Mouse (Mus musculus) erythroid progenitor cell, adult 5-6 weeks (primary cell): ENCODE results near the gene Cyb5b. TPM values are rescaled to one million over a fixed set of nuclear protein-coding genes. Genes with fewer than 3 reads are reported as not detected.
A peak's percentile ranks its signal among the peaks of the same experiment; 100 is the strongest.

Experiments
- ATAC-seq: replicated peaks from 2 replicates; pipeline ENCODE4 v1.8.0; 2016; ENCODE audit warnings: moderate number of reproducible peaks, mild to moderate bottlenecking, moderate TSS enrichment, inconsistent platforms; ENCODE audit not compliant: poor library complexity, low FRiP score, severe bottlenecking
- total RNA-seq, 2 experiments: library from RNA; stranded (forward) in 1 of 2; stranded (reverse) in 1 of 2; fragments of 150-400 nt in 1 of 2; fragments of 186-747, 209-891 nt in 1 of 2; gene quantifications; 2 replicates each; pipeline versions ENCODE4 v1.2.3 to v1.2.4; 2015 to 2017; ENCODE audit warnings: low replicate concordance in 2 of 2

Cyb5b gene
- total RNA-seq, 2 experiments from 2014 or later = 7.4 to 16.8 TPM

GRCm38 (mm10) chr8:107164251-107164773, 13.9 kb downstream of the Cyb5b start:
- no peak for ATAC-seq

- no peak for ATAC-seq
Observed at GRCm38 (mm10) chr8:107165745-107166144, 15.3 kb downstream of the Cyb5b start.

DNA sequence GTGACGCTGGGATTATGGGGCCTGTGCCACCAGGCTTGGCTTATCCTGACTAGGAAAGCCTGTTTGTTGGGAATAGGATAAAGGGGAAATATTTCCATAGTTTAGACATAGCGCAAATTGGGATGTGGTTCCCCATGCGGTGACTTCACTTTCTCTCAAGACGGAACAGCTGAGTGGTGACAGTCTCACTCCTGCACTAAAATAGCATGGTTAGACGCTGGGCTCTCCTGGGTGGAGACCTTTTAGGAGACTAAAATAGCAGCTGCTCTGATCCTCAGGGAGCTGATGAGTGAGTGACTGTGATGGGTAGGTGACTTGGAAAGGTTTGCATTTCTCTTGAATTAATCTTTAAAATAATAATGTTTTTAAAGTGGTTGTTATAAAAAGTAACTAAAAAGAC, 17.4 kb downstream of the Cyb5b start:
- no peak for ATAC-seq

DNA sequence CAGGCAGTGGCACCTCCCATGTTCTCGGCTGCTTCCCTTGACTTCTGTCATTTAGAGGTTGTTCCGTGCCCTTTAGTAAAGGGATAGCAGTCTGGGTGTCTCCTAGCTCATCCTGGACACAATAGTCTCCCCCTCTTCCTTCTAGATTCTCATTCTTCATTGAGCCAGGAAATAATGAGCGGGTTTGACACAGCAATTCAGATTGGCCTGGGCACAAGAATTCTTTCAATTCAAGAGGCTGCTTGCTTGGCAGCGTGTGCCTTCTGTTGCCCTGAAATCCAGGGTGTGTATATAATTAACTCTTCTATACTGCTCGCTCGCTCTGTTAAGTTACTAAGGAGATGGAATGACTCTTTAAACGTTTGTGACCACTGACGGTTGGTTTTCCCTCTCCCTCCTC, 21.7 kb downstream of the Cyb5b start:
- no peak for ATAC-seq

DNA sequence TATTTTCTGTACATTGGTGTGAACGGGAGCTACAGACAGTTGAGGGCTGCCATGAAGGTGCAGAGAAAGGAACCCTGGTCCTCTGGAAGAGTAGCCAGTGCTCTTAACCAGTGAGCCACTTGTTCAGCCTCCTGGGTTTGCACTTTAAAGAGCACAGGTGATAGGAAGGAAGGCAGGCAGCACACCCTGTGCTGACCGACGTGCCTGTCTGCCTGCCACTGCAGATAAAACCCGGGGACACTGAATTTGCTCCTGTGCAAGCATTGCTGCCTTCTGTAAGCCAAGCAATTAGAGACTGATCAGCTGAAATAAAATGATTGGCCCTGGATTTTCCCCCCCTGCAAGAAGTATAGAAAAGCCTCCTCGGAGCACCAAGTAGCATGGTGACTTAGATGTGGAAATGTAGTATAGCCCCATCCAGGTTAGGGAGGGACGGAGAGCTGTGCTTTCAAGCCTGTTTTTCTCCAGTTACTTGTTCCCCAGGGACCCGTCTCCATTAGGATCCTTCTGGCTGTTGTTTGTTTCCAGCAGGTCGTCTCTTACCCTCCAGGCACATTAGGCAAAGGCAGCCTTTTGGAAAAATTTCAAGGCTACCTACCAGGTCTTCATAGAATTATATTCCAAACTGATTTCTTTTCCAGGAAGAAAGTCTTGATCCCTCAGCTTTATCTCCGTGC, 22.7 kb downstream of the Cyb5b start:
- ATAC-seq = no peak

DNA sequence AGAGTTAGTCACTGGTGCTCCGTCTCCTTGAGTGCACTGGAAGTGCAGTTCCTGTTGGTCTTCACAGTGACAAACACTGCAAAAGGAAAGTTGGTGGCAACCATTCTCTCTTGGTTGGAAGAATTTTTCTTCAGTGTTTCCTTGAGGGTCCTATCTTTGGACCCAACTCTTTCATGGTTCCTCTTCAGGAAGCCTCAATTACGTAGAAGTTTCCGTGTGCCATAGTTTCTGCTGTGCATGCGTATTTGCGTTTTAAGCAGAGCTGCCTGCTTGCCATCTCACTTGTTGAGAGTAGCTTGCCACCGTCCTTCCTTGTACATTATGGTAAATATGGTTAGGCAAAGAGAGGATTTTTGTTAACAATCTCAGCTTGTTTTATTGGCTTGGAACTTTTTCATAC, 30.7 kb downstream of the Cyb5b start:
- ATAC-seq = no peak

DNA sequence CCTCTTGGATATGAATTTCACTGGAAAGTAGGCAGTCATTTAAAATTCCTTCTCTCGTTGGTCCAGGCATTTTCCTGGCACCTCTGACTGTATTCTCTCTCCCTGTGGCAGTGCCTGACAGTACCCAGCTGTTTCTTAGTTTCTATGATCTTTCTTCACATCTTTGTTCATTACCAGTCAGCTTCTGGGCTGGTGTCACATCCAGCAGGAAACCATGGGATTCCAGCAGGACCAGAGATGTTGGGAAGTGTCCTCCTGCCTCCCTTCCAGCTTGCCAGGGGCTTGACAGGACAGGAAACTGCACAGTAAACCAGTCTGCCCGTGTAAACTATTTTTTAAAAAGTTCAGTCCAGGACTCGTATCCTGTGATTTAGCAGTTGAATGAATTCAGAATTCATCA, 34.6 kb downstream of the Cyb5b start:
- ATAC-seq = no peak

GRCm38 (mm10) chr8:107186659-107187390, 36.4 kb downstream of the Cyb5b start:
- no peak for ATAC-seq

GRCm38 (mm10) chr8:107187631-107188030, 37.2 kb downstream of the Cyb5b start:
- ATAC-seq = no peak

- no peak for ATAC-seq
Observed at GRCm38 (mm10) chr8:107192631-107193030, 42.2 kb downstream of the Cyb5b start.

DNA sequence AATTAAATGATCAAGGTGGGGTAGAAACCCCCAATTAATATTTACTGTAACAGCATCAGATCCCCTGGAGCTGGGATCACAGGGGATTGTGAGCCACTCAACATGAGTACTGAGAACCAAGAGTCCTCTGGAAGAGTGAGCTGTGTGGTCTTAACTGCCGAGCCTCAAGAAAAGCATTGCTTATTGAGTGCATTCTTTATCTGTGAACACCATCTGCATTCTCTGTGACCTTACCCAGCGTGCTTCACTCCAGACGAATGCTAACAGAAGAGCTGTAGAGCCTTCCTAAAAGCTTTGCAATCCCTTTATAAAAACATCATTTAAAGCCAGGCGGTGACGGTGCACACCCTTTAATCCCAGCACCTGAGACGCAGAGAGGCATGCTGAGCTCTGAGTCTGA, 42.9 kb downstream of the Cyb5b start:
- ATAC-seq = no peak

DNA sequence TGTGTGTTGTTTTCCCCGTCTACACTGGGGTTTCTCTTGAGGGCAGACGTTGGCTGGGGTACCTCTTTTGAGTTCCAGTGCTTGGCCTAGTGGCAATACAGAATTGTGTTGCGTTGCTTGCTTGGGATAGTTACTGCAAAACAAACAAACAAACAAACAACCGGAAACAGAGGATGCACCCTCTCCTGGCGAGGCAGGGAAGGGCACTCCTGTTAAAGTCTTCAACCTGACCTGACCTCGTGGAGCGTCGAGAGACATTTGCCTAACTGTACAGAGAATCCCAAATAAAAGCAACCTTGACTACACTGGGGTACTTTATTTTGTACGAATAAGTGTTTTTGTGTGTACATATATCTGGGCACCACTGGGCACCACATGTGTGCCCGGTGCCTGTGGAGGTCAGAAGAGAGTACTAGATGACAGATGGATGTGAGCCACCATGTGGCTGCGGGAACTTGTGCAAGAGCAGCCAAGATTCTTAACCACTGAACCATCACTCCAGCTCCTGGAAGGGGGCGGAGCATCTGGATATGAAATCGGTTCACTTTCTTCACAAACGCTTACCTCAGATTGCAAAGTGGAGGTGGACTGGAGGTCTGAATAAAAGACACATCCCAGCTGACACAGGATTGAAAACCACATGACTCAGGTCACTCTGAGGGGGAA, 44.5 kb downstream of the Cyb5b start:
- ATAC-seq = no peak

GRCm38 (mm10) chr8:107197901-107198826, 47.7 kb downstream of the Cyb5b start:
- no peak for ATAC-seq

GRCm38 (mm10) chr8:107205164-107205563, 54.7 kb downstream of the Cyb5b start:
- no peak for ATAC-seq

- 0 out of 2 replicates have a peak, but pooled peaks have one; percentile 30 for ATAC-seq
Observed at GRCm38 (mm10) chr8:107205701-107206561, 55.5 kb downstream of the Cyb5b start.

DNA sequence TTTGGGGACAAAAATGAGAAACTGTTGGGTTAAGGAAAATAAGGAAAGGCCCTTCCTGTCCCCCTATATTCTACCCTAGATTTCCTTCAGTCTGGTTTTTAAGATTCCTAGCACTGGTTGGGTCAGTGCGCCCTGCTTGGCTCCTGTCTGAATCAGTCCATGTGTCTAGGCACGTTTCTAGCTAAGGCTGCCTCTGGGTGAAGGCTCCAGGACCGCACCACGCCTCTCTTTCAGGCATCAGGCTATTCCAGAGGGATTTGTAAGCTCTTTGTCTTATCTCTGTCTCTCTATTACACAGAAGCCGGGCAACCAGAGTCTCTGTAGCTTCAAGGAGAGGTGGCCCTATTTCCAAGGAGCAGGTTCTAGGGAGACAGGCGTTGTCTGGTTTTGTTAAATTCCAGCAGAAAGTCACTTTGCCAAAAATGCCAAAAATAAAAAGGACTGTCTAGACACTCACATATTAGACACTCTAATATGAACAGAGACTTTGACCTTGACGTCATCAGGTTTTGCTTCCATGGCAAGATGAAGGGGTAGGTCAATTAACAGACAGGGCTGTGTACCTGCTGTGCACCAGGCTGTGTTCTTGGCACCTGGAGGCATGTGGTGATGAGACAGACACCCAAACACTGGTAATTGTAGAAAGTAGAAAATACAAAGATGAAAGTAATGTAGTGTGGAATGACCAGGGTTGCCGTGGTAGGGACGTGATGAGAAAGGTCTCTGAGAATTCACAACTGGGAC, 56.5 kb downstream of the Cyb5b start:
- no peak for ATAC-seq

DNA sequence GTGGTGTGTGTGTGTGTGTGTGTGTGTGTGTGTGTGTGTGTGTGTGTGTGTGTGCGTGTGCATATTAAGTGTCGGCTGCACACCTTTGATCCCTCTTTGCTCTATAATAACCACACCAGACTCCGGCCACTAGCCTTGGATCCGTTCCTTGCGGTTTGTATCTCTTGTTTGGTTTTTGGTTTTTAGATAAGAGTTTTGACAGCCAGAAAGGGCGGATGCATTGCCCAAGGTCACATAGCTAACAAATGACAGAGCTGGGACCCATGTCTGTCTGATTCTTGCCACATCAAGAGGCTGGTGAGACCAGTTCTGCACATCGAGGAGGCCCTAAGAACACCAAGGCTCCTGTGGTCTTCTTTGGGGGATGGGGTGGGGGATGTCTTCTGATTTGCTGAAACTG, 58.7 kb downstream of the Cyb5b start:
- ATAC-seq = no peak

DNA sequence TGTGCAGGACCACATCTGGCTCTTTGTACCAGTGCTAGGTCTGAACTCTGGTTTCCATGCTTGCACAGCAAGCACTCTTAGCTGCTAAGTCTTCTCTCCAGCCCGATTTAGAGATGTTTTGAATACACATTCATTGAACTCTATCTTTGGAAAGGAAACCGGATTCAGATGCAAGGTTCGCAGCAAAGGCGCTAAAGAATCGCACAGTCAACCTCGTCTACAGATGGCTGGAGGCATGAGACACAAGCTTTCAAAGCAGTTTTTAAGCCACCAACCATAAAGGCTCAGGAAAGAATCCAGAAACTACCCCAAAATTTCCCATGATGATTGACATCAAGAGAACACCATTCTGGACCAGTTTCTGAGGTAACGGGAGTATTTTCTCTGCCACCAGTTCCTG, 61.6 kb downstream of the Cyb5b start:
- ATAC-seq = no peak
